Mouse (Mus musculus) gastrocnemius, postnatal 4 days (tissue): ENCODE results near the gene Chn2. TPM values are rescaled to one million over a fixed set of nuclear protein-coding genes. Genes with fewer than 3 reads are reported as not detected.

ENCODE experiments used
- DNase-seq, 2 experiments: peaks; one replicate each; pipeline ENCODE4 v3.0.0; 2021 to 2022; ENCODE audit warnings: low spot score in 2 of 2, mixed read lengths in 2 of 2
- total RNA-seq, 2 experiments: library from RNA; stranded (reverse); gene quantifications; 2 replicates each; pipeline ENCODE4 v1.2.3; 2021

Chn2 gene
- total RNA-seq, 2 experiments from 2014 or later = 9.6 to 9.8 TPM

- DNase-seq = no peak
Measured at GRCm38 (mm10) chr6:54330166-54330565, 290.8 kb downstream of the Chn2 start.

- no peak for DNase-seq
Measured at GRCm38 (mm10) chr6:54331765-54332164, 292.4 kb downstream of the Chn2 start.

DNA sequence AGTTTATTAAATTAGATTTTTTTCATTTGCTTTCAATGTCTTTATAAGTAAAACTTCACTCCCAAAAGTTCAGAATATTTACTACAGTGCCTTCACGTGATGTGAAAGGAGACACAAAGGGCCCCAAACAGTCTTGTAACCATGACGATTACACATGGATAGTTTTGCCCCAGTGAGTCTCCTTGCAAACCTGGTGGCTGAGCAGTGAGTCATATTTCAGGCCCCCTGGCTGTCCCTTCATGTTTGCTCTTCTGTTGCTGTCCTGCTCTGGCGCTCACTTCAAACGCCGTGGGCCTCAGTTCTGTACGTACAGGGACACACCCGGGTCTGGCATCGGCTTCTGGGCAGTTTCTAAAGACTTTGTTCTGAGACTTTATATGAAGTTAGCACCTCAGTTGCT, 292.8 kb downstream of the Chn2 start:
- DNase-seq = no peak

- no peak for DNase-seq
Measured at GRCm38 (mm10) chr6:54333116-54333651, 293.8 kb downstream of the Chn2 start.

GRCm38 (mm10) chr6:54333652-54334396, 294.5 kb downstream of the Chn2 start:
- DNase-seq = no peak

GRCm38 (mm10) chr6:54337321-54337720, 298.0 kb downstream of the Chn2 start:
- no peak for DNase-seq

- DNase-seq = no peak
Measured at GRCm38 (mm10) chr6:54341133-54341532, 301.8 kb downstream of the Chn2 start.

GRCm38 (mm10) chr6:54342223-54342622, 302.9 kb downstream of the Chn2 start:
- DNase-seq = no peak

Other genes with a start within 250 kb of the Chn2 start
- gene Tril, start 218.7 kb upstream of the Chn2 start, total RNA-seq = 10 to 100 TPM; 25.9 to 30.0 TPM
- gene Cpvl, start 60.9 kb upstream of the Chn2 start, total RNA-seq = under 1 TPM in 1 of 2 experiments, not detected in 1; 0.17 TPM